Mouse (Mus musculus) limb, embryonic 15.5 days (tissue): ENCODE measurements around the gene Rftn1. TPM values are rescaled to one million over a fixed set of nuclear protein-coding genes. Genes with fewer than 3 reads are reported as not detected.

Source experiments
- ATAC-seq: fragments of 200-750 bp; cut with Nextera tagmentation; 2 replicates; pipeline ENCODE4 v1.8.0; 2017; ENCODE audit warnings: low read depth, moderate TSS enrichment; ENCODE audit not compliant: insufficient number of reproducible peaks, low FRiP score, low TSS enrichment
- H3K27ac ChIP-seq: fragments of 300-500 bp; sonication (generic); 2 replicates; pipeline ENCODE4 v1.5.1; 2015; ENCODE audit warnings: moderate library complexity, mild to moderate bottlenecking, inconsistent platforms
- H3K27me3 ChIP-seq: fragments of 300-500 bp; sonication (generic); 2 replicates; pipeline ENCODE4 v1.6.1; 2015; ENCODE audit warnings: inconsistent platforms
- H3K36me3 ChIP-seq: fragments of 300-500 bp; sonication (generic); 2 replicates; pipeline ENCODE4 v1.6.1; 2015; ENCODE audit warnings: inconsistent platforms
- H3K4me1 ChIP-seq: fragments of 300-500 bp; sonication (generic); 2 replicates; pipeline ENCODE4 v1.6.1; 2015; ENCODE audit warnings: inconsistent platforms
- H3K4me2 ChIP-seq: fragments of 300-500 bp; sonication (generic); 2 replicates; pipeline ENCODE4 v1.6.1; 2015; ENCODE audit warnings: mild to moderate bottlenecking, inconsistent platforms
- H3K4me3 ChIP-seq: fragments of 300-500 bp; sonication (generic); 2 replicates; pipeline ENCODE4 v1.5.1; 2015; ENCODE audit warnings: mild to moderate bottlenecking, inconsistent platforms
- H3K9ac ChIP-seq: fragments of 300-500 bp; sonication (generic); 2 replicates; pipeline ENCODE4 v1.6.1; 2015; ENCODE audit warnings: inconsistent platforms
- H3K9me3 ChIP-seq: fragments of 300-500 bp; sonication (generic); 2 replicates; pipeline ENCODE4 v1.6.1; 2016; ENCODE audit warnings: inconsistent platforms
- WGBS: fragments of 180-500 bp; shearing (Covaris S2); methylation state at CpG from one replicate; pipeline ENCODE4 v1.1.7; 2015; 5-methylcytosine and 5-hydroxymethylcytosine counted together
- polyA plus RNA-seq: library from polyadenylated mRNA; unstranded; fragments of >200 nt; fragmentation: Nextera tagmentation; extraction: Ambion mirVana; gene quantifications from 2 replicates; pipeline ENCODE4 v1.2.1, GENCODE M21; 2015

Rftn1 gene
- polyA plus RNA-seq, 1 experiment from 2014 or later: 18.0 TPM

DNA sequence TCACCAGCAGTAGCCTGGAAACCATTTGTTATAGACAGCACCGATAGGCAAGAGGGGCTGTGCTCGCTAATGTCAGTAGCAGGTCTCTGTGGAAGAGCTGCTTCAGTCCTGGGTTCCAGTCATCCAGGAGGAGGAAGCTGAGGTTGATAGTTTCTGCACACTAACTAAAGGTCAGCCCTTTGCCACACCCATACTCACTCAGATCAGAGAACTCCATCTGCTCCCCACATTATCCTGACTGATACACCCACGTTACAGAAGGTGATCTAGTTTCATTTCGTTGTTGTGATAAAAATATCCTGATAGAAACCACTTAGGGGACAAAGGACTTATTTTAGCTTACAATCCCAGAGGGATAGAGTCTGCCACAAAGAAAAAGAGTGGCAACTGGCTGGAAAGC, 7.1 kb upstream of the Rftn1 start:
- peaks cover 8% of the 10 kb centered on the region; the same call in 1 of the 2 replicates for H3K4me1 ChIP-seq
- H3K36me3 ChIP-seq: no peaks in the 10 kb centered on the region
- H3K9me3 ChIP-seq: no peaks in the 10 kb centered on the region
- H3K4me3 ChIP-seq: no peak overlapping the region
- H3K9ac ChIP-seq: no peak overlapping the region
- no peak overlapping the region for H3K27ac ChIP-seq
- 0 out of 2 replicates have a peak, but pooled peaks cover 4% of the 10 kb centered on the region for H3K27me3 ChIP-seq
- no peak for ATAC-seq
- WGBS: 79% methylated on average over 4 of the region's 4 CpGs
- no peak overlapping the region for H3K4me2 ChIP-seq

DNA sequence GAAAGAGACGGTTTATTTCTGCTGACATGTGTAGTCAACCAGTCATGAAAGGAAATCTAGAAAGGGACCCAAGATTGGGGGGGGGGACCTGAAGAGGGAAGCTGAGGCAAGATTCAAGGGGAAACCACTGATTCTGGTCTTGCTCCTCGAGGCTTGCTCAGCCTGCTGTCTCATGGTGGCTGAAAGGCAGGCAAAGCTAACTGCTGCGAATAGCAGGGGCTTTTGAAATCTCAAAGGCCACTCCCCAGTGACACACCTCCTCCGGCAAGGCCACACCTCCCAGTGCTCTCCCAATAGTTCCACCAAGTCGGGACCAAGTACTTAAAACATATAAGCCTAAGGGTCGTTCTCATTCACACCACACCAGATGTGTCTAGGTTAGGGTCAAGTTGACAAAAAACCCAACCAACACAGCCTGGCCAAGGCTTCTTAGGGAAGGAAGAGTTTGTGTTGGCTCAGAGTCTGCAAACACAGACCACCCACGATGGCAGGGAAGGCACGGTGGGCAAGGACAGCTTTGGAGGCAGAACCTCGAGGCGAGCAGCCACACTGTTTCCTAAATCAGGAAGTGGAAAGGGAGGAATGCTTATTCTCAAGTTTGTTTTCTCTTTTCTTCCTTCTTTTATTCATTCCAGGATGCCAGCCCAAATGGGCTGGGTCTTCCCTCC, 5.7 kb upstream of the Rftn1 start:
- no peaks in the 10 kb centered on the region for H3K9me3 ChIP-seq

DNA sequence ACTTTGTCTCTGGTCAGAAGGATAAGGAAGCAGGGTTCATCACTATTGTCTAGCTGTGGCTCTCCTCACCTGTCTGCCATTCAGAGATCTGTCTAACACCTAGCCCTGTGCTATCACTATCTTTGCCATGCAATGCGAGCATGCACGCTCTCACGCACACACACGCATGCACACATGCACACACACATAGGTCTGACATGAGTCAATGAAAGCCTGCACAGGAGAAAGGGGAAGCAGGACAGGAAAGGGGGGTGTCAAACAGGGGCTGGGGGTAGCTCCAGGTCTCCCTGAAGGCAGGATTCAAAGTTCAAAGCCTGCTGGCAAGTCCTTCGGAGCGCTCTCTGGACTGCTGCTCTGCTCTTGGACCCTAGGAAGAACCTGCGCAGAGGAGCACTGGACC, 4.9 kb upstream of the Rftn1 start:
- H3K9ac ChIP-seq: no peak overlapping the region
- H3K4me1 ChIP-seq: peaks cover 12% of the 10 kb centered on the region; the same call in 1 of the 2 replicates
- no peak overlapping the region for H3K27ac ChIP-seq
- H3K36me3 ChIP-seq: no peaks in the 10 kb centered on the region
- no peak overlapping the region for H3K4me3 ChIP-seq
- peaks cover 21% of the 10 kb centered on the region for H3K27me3 ChIP-seq
- H3K9me3 ChIP-seq: no peaks in the 10 kb centered on the region
- 90% methylated on average over 7 of the region's 7 CpGs for WGBS
- no peak overlapping the region for H3K4me2 ChIP-seq
- ATAC-seq: no peak

More for the DNA sequence above, 5.7 kb upstream of the Rftn1 start:
- Histone ChIP-seq H3K4me3 (no peak overlapping the region), H3K36me3 (no peaks in the 10 kb centered on the region), H3K4me1 (peaks cover 8% of the 10 kb centered on the region; the same call in 1 of the 2 replicates), H3K4me2 (no peak overlapping the region), H3K9ac (no peak overlapping the region), H3K27ac (no peak overlapping the region), H3K27me3 (peaks cover 14% of the 10 kb centered on the region)
- no peak for ATAC-seq
- 28% methylated on average over 10 of the region's 10 CpGs for WGBS

DNA sequence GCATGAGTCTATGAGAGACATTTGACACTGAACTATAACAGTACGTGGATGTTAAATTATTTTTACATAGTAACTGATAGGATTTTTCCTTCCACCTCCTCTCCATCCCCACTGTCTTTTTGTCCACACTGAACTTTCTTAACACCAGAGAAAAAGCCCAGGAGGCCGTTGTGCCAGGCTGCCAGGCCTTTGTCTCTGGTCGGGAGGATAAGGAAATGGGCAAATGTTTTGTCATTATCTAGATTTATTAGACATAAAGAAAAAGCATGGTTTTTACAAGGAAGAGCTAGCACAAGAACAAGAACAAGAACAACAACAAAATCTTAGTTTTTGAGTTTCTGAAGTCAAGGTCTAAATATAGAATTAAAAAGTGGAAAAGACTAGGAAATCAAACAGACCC, 4.1 kb upstream of the Rftn1 start:
- H3K4me3 ChIP-seq: no peak overlapping the region
- WGBS: 70% methylated on average over 3 of the region's 3 CpGs
- no peaks in the 10 kb centered on the region for H3K36me3 ChIP-seq
- no peaks in the 10 kb centered on the region for H3K9me3 ChIP-seq
- no peak overlapping the region for H3K27ac ChIP-seq
- H3K27me3 ChIP-seq: peaks cover 24% of the 10 kb centered on the region
- H3K4me1 ChIP-seq: peaks cover 16% of the 10 kb centered on the region
- no peak for ATAC-seq
- H3K9ac ChIP-seq: no peak overlapping the region
- H3K4me2 ChIP-seq: no peak overlapping the region

DNA sequence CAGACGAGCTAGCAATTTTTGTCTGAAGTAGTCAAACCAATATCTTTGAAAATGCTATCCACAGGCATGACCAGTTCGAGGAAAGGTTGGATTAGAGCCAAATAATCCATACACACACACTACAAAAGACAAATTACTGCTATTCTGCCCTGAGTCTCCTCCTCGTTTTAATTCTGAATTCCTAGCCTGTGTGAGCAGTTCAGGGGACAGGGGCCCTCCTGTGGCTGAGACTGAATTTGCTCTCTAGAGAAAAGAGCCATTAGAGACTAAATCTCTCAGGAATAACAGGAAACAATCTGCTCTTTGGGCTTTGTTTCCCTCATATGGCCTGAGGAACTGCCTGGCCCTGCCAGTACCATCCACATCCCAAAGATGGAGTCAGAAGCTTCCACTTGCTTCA, 3.2 kb upstream of the Rftn1 start:
- peaks cover 28% of the 10 kb centered on the region for H3K27me3 ChIP-seq
- H3K9ac ChIP-seq: no peak overlapping the region
- ATAC-seq: no peak
- H3K4me3 ChIP-seq: no peak overlapping the region
- H3K4me2 ChIP-seq: no peak overlapping the region
- peaks cover 23% of the 10 kb centered on the region for H3K4me1 ChIP-seq
- no peaks in the 10 kb centered on the region for H3K36me3 ChIP-seq
- 54% methylated on average over 3 of the region's 3 CpGs for WGBS
- H3K27ac ChIP-seq: no peak overlapping the region
- no peaks in the 10 kb centered on the region for H3K9me3 ChIP-seq

DNA sequence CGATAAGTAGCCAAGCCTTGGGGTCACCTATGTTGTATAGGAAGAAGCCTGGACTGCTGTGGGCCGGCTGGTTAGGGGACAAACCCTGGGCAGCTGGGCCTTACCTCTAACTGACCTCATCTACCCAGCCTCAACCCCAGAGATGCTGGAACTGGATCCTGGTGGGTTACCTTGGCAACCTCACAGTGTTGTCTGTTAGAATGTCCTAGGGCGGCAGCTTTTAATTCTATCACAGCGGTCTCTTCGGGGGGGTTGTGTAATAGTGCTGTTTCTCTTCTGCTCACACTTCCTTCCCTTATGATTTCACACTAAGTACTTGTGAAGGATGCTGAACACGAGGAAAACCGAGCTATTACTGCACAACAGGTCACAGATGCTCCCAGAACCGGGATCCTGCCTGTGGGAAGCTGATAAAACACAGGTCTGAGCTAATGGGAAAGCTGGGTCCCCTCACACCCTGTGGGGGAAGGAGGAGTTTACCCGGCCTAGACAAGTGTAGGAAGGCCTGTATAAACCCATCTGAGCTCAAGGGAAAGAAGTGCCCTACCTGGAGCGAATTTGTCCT, 2.0 kb upstream of the Rftn1 start:
- H3K27me3 ChIP-seq: peaks cover 28% of the 10 kb centered on the region
- H3K4me3 ChIP-seq: no peak overlapping the region
- H3K27ac ChIP-seq: no peak overlapping the region
- no peak overlapping the region for H3K4me2 ChIP-seq
- no peaks in the 10 kb centered on the region for H3K36me3 ChIP-seq
- no peak overlapping the region for H3K9ac ChIP-seq
- no peak for ATAC-seq
- 46% methylated on average over 10 of the region's 10 CpGs for WGBS
- no peaks in the 10 kb centered on the region for H3K9me3 ChIP-seq
- peaks cover 24% of the 10 kb centered on the region for H3K4me1 ChIP-seq

DNA sequence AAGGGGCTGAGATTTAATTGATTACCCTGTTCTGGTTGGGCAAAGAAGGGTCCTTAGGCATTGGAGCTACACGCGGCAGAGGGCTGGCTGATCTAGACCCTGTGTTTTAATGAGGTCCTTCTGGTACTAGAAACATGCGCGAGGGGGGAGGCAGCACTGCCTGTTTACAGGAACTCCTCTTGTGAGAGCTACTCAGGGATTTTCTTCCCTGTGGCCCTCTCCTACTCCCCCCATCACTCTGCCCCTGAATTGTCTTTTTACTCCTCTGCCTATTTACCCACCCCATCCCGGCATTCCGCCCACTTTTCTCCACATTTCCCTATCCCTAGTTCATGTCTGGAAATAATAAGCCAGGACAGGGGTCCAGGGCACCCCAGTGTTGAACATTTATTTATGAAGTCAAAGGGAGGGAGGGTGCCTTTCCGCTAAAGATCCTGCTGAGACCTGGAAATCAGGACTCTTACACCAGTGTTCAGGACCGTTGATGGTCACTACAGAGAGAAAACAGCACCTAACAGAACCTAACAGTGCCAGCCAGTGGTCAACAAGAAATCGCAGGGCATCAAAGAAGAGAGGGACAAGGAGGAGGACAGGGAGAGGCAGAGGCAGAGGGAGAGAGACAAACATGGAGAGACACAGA, 964 bp upstream of the Rftn1 start:
- Histone ChIP-seq H3K27ac (no peak overlapping the region), H3K9ac (no peak overlapping the region), H3K36me3 (no peaks in the 10 kb centered on the region), H3K27me3 (peaks cover 28% of the 10 kb centered on the region), H3K4me3 (no peak overlapping the region), H3K4me1 (peaks cover 22% of the 10 kb centered on the region), H3K9me3 (no peaks in the 10 kb centered on the region), H3K4me2 (no peak overlapping the region)
- WGBS: 39% methylated on average over 9 of the region's 9 CpGs
- ATAC-seq: no peak

DNA sequence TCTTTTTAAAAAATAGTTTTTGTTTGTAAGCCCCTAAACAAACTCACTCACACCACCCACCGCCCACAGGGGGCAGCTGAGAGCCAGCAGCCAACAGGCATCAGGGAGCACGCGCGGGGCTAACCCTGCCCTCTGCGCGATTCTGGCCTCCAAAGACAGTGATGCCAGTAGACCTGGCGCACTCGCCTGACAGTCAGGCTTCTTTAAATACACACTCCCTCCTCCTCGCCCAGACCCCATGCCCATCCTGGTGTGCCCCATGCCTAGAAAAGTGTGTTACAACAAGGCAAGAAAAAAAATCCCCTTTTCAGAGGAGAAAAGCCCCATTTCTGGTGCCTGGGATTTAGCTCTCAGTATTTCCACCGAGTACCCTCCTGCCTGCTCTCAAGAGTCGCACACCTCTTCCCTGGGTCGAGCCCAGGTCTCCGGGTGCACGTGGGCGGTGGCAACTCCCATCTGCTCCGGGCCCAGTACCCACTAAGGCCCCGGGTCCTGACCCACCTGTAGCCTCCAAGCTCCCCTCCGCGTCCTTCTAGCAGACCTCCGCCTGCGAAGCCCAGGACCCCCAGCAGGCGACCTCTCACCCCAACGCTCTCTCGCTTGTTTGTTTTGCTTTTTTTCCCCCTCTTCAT, 977 bp downstream of the Rftn1 start:
- Histone ChIP-seq H3K36me3 (no peaks in the 10 kb centered on the region), H3K4me1 (peaks cover 19% of the 10 kb centered on the region), H3K9me3 (no peaks in the 10 kb centered on the region), H3K27ac (no peak overlapping the region), H3K4me3 (peak overlapping the region; percentile 70), H3K27me3 (peaks cover 25% of the 10 kb centered on the region), H3K4me2 (peak overlapping the region; percentile 96), H3K9ac (peak overlapping the region; percentile 61)
- WGBS: 1% methylated on average over 24 of the region's 24 CpGs
- ATAC-seq: no peak

DNA sequence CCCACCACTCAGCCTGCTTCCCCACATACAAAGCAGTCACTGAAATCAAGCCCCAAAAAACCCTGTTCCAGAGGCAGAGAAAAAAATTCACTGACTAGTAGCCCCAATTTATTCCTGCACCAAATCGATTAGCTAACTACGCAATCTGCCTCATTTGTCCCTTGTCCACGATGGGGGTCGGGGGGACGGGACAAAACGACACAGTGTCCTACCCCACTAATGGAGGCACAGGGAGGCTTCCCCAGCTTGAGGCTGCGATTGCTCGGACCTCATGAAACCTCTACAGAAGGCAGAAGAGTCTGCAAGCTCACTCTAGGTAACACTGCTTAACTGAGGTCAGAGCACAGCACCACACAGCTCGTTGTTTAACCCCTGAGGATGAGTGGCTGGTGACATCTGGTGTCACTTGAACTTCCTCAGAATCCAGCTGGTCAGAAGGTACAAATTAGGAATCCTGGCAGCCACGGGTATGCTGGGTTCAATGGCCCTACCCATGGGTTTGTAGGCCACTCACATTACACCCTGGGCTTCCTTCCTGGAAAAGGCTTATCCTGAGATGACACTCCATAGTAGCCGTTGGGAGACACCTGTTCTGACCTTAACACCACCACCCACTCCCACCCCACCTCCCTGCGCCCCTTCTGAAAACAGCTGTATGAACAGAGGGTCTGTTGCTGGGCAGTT, 1.7 kb downstream of the Rftn1 start:
- peak overlapping the region; percentile 96 for H3K4me2 ChIP-seq
- H3K9ac ChIP-seq: no peak overlapping the region
- WGBS: 71% methylated on average over 12 of the region's 12 CpGs
- peaks cover 19% of the 10 kb centered on the region for H3K4me1 ChIP-seq
- H3K27ac ChIP-seq: no peak overlapping the region
- no peaks in the 10 kb centered on the region for H3K9me3 ChIP-seq
- H3K4me3 ChIP-seq: peak overlapping the region; percentile 70
- peaks cover 25% of the 10 kb centered on the region for H3K27me3 ChIP-seq
- ATAC-seq: no peak; the same call in 1 of the 2 replicates
- H3K36me3 ChIP-seq: no peaks in the 10 kb centered on the region

DNA sequence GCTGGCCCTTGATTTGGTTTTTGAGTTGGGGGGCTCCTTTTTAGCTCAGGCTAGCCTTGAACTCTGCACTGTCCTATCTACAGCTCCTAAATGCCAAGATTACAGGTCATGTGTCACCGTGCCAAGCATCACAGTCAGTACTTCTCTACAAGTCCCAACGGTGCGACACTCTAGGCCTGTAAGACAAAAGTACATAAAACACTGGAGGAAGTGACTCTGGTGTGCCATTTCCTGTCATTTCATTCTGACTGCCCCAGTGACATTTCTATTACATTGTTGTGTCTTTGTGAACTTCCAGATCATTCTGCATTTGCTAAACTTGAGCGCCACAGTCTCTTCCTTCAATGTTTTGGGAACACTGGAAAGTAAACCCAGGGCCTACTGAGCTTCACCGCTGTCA, 4.9 kb downstream of the Rftn1 start:
- Histone ChIP-seq H3K4me2 (no peak overlapping the region), H3K4me1 (peaks cover 16% of the 10 kb centered on the region), H3K27ac (no peak overlapping the region), H3K9ac (no peak overlapping the region), H3K9me3 (no peaks in the 10 kb centered on the region), H3K4me3 (no peak overlapping the region), H3K27me3 (peaks cover 9% of the 10 kb centered on the region; the same call in 1 of the 2 replicates), H3K36me3 (no peaks in the 10 kb centered on the region)
- no peak for ATAC-seq
- WGBS: 86% methylated on average over 5 of the region's 5 CpGs

DNA sequence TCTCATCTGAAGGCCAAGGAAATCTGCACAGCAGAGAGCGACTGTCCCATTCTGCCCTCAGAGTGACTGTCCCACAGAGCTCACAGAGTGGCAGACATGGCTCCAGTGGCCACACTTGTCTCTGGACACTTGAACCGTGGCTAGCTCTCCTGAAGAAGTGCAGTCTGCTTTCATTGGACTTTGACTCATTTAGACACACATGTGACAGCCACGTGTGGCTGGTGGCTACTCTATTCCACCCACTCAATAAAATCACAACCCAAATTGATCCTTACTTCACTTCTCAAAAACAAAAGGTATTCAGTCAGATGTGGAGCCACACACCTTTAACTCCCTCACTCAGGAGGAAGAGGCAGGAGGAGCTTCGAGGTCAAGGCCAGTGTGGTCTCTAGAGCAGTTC, 5.4 kb downstream of the Rftn1 start:
- peaks cover 14% of the 10 kb centered on the region for H3K4me1 ChIP-seq
- WGBS: 69% methylated on average over 4 of the region's 4 CpGs

More for the DNA sequence above, 5.4 kb downstream of the Rftn1 start:
- Histone ChIP-seq H3K4me2 (no peak overlapping the region), H3K27me3 (0 out of 2 replicates have a peak, but pooled peaks cover 6% of the 10 kb centered on the region), H3K36me3 (no peaks in the 10 kb centered on the region), H3K27ac (no peak overlapping the region), H3K4me3 (no peak overlapping the region), H3K9me3 (no peaks in the 10 kb centered on the region), H3K9ac (no peak overlapping the region)
- ATAC-seq: no peak
